Mouse (Mus musculus) liver, adult 2 months (tissue): ENCODE data around the gene B3galt1.

Experiments used
- CTCF ChIP-seq: fragments of 200-500 bp; IDR thresholded peaks from 2 replicates; pipeline ENCODE4 v1.5.1; 2011; ENCODE audit warnings: low read depth, low read length, control low read depth
- POLR2A ChIP-seq: fragments of 200-500 bp; IDR thresholded peaks from 2 replicates; pipeline ENCODE4 v1.6.1; 2011; ENCODE audit warnings: low read length, control low read depth; ENCODE audit not compliant: insufficient read depth; ENCODE audit errors: extremely low read depth

- TF ChIP-seq POLR2A: no peak
- TF ChIP-seq CTCF: no peak
Measured at GRCm38 (mm10) chr2:68040752-68041151, 475.1 kb downstream of the B3galt1 start.
